Mouse (Mus musculus): ENCODE measurements at regions not wholly inside any gene's neighbourhood (a gene's known extent, or its start where the extent isn't known, plus 50 kb on each side); places are given as distances from the start of the nearest gene placed in this dataset.

- Histone ChIP-seq H3K4me3 (ENCODE audit: insufficient read depth in 1 of 2, low read depth in 2 of 2, low read length in 2 of 2) (no peak overlapping the region), H3K9ac (replicated peaks) (no peak overlapping the region), H3K9me3 (ENCODE audit: control insufficient read depth, low read length) (no peaks in the 10 kb centered on the region), H3K27ac (no peak overlapping the region), H3K4me2 (ENCODE audit: low read depth) (no peak overlapping the region), H3K36me3 (replicated peaks; ENCODE audit: control insufficient read depth, insufficient read depth, low read depth) (no peaks in the 10 kb centered on the region), H3K27me3 (ENCODE audit: control insufficient read depth, insufficient read depth, low read length) (no peaks in the 10 kb centered on the region), H3K4me1 (replicated peaks; ENCODE audit: control insufficient read depth in 2 of 2, insufficient read depth in 2 of 2, low read length in 1 of 2) (peaks cover 0 to 5% of the 10 kb centered on the region in 2 experiments; a peak in 1 of 4 replicates)
- DNase-seq (ENCODE audit: low read depth in 3 of 3, low spot score in 3 of 3) (no peak), ATAC-seq (ENCODE audit: insufficient read depth) (no peak)
- 18% methylated on average over 7 of the region's 7 CpGs for WGBS (ENCODE audit: insufficient replicate concordance)
- TF ChIP-seq EP300 (IDR thresholded peaks at IDR 0.05; ENCODE audit: low read depth) = no peak
- TF ChIP-seq CTCF (IDR thresholded peaks at IDR 0.05; ENCODE audit: low read depth) = no peak
Measured at GRCm38 (mm10) chrX:142469048-142469634, 78.8 kb upstream of the Acsl4 start.

GRCm38 (mm10) chrX:142470083-142470482 is 79.7 kb upstream of the Acsl4 start:
- Histone ChIP-seq H3K4me3 (ENCODE audit: insufficient read depth in 1 of 2, low read depth in 2 of 2, low read length in 2 of 2) (no peak overlapping the region), H3K27ac (no peak overlapping the region), H3K4me2 (ENCODE audit: low read depth) (no peak overlapping the region), H3K36me3 (replicated peaks; ENCODE audit: control insufficient read depth, insufficient read depth, low read depth) (no peaks in the 10 kb centered on the region), H3K27me3 (ENCODE audit: control insufficient read depth, insufficient read depth, low read length) (no peaks in the 10 kb centered on the region), H3K4me1 (replicated peaks; ENCODE audit: control insufficient read depth in 2 of 2, insufficient read depth in 2 of 2, low read length in 1 of 2) (peaks cover 0 to 5% of the 10 kb centered on the region in 2 experiments; a peak in 1 of 4 replicates), H3K9ac (replicated peaks) (no peak overlapping the region), H3K9me3 (ENCODE audit: control insufficient read depth, low read length) (no peaks in the 10 kb centered on the region)
- DNase-seq (ENCODE audit: low read depth in 3 of 3, low spot score in 3 of 3) = no peak
- ATAC-seq (ENCODE audit: insufficient read depth) = no peak
- TF ChIP-seq CTCF (IDR thresholded peaks at IDR 0.05; ENCODE audit: low read depth) = no peak
- TF ChIP-seq EP300 (IDR thresholded peaks at IDR 0.05; ENCODE audit: low read depth) = no peak
- 59% methylated on average over 1 of the region's 1 CpGs for WGBS (ENCODE audit: insufficient replicate concordance)

GRCm38 (mm10) chrX:142481203-142481815 is 91.0 kb upstream of the Acsl4 start:
- H3K9ac ChIP-seq (replicated peaks) = no peak overlapping the region
- DNase-seq (ENCODE audit: low read depth in 3 of 3, low spot score in 3 of 3) (no peak), ATAC-seq (ENCODE audit: insufficient read depth) (no peak)
- H3K27me3 ChIP-seq (ENCODE audit: control insufficient read depth, insufficient read depth, low read length) = no peaks in the 10 kb centered on the region
- no peaks in the 10 kb centered on the region for H3K36me3 ChIP-seq (replicated peaks; ENCODE audit: control insufficient read depth, insufficient read depth, low read depth)
- H3K4me3 ChIP-seq (ENCODE audit: insufficient read depth in 1 of 2, low read depth in 2 of 2, low read length in 2 of 2) = no peak overlapping the region
- H3K27ac ChIP-seq = no peak overlapping the region
- H3K9me3 ChIP-seq (ENCODE audit: control insufficient read depth, low read length) = no peaks in the 10 kb centered on the region
- TF ChIP-seq EP300 (IDR thresholded peaks at IDR 0.05; ENCODE audit: low read depth) (no peak), CTCF (IDR thresholded peaks at IDR 0.05; ENCODE audit: low read depth) (no peak)
- 60% methylated on average over 5 of the region's 5 CpGs for WGBS (ENCODE audit: insufficient replicate concordance)
- H3K4me2 ChIP-seq (ENCODE audit: low read depth) = no peak overlapping the region
- no peaks in the 10 kb centered on the region for H3K4me1 ChIP-seq (replicated peaks; ENCODE audit: control insufficient read depth in 2 of 2, insufficient read depth in 2 of 2, low read length in 1 of 2)

GRCm38 (mm10) chrX:142488078-142488477 is 97.7 kb upstream of the Acsl4 start:
- DNase-seq (ENCODE audit: low read depth in 3 of 3, low spot score in 3 of 3) (no peak), ATAC-seq (ENCODE audit: insufficient read depth) (no peak)
- Histone ChIP-seq H3K4me1 (replicated peaks; ENCODE audit: control insufficient read depth in 2 of 2, insufficient read depth in 2 of 2, low read length in 1 of 2) (no peaks in the 10 kb centered on the region), H3K9ac (replicated peaks) (no peak overlapping the region), H3K4me3 (ENCODE audit: insufficient read depth in 1 of 2, low read depth in 2 of 2, low read length in 2 of 2) (no peak overlapping the region), H3K27ac (no peak overlapping the region), H3K27me3 (ENCODE audit: control insufficient read depth, insufficient read depth, low read length) (no peaks in the 10 kb centered on the region; the same call in 1 of the 2 replicates), H3K36me3 (replicated peaks; ENCODE audit: control insufficient read depth, insufficient read depth, low read depth) (no peaks in the 10 kb centered on the region), H3K4me2 (ENCODE audit: low read depth) (no peak overlapping the region), H3K9me3 (ENCODE audit: control insufficient read depth, low read length) (no peaks in the 10 kb centered on the region)
- TF ChIP-seq CTCF (IDR thresholded peaks at IDR 0.05; ENCODE audit: low read depth) (no peak), EP300 (IDR thresholded peaks at IDR 0.05; ENCODE audit: low read depth) (no peak)
- 74% methylated on average over 4 of the region's 4 CpGs for WGBS (ENCODE audit: insufficient replicate concordance)

- TF ChIP-seq EP300 (IDR thresholded peaks at IDR 0.05; ENCODE audit: low read depth) (no peak), CTCF (IDR thresholded peaks at IDR 0.05; ENCODE audit: low read depth) (no peak)
- Histone ChIP-seq H3K4me3 (ENCODE audit: insufficient read depth in 1 of 2, low read depth in 2 of 2, low read length in 2 of 2) (no peak overlapping the region), H3K9ac (replicated peaks) (no peak overlapping the region), H3K4me1 (replicated peaks; ENCODE audit: control insufficient read depth in 2 of 2, insufficient read depth in 2 of 2, low read length in 1 of 2) (no peaks in the 10 kb centered on the region), H3K9me3 (ENCODE audit: control insufficient read depth, low read length) (no peaks in the 10 kb centered on the region), H3K27me3 (ENCODE audit: control insufficient read depth, insufficient read depth, low read length) (no peaks in the 10 kb centered on the region; the same call in 1 of the 2 replicates), H3K36me3 (replicated peaks; ENCODE audit: control insufficient read depth, insufficient read depth, low read depth) (no peaks in the 10 kb centered on the region), H3K27ac (no peak overlapping the region), H3K4me2 (ENCODE audit: low read depth) (no peak overlapping the region)
- DNase-seq (ENCODE audit: low read depth in 3 of 3, low spot score in 3 of 3) (peak in 1 of 3 experiments; percentile 2), ATAC-seq (ENCODE audit: insufficient read depth) (no peak)
- WGBS (ENCODE audit: insufficient replicate concordance) = 48% methylated on average over 8 of the region's 8 CpGs
Measured at GRCm38 (mm10) chrX:142490093-142490717, 99.9 kb upstream of the Acsl4 start.
